Mouse (Mus musculus): ENCODE measurements around the gene Cdiptos. TPM values are rescaled to one million over a fixed set of nuclear protein-coding genes. Genes with fewer than 3 reads are reported as not detected.

Gene Cdiptos
- total RNA-seq, 2 experiments from 2014 or later: not detected

DNA sequence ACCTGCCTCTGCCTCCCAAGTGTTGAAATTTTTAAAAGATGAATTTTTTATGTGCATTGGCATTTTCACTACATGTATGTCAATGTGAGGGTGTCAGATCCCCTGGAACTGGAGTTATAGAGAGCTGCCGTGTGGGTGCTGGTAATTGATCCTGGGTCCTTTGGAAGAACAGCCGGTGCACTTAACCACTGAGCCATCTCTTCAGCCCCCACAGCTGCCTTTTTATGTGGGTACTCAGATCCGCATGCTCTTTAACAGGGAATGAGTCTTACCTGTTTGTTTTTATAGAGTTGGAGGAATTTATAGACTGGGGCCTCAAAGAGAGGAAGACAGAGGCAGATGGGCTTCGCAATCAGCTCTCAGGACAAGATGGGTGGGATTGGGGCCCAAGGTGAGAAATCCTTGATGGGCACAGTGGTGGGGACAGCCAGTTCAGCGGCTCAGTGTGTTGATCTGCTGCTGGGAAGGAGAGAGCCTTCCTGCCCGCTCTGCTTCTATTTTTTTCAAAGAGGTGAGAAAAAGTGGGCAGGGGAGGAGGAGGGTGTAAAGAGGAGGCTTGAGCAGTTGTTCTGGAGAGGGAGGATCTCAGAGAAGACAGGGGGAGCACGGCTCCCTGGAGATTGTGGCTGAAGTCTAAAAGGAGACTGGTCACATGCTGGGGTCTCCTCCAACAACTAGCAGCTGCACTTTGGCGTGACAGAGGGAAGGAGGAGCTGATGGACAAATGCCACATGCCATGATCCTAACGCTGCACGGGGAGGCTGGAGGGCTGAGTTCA, 9.0 kb upstream of the Cdiptos start:
- peak; percentile 40 to 89 for DNase-seq (ENCODE audit: low spot score in 2 of 2)

GRCm38 (mm10) chr7:126983113-126983512, 7.2 kb upstream of the Cdiptos start:
- intact Hi-C loops (cut with DNase I): no loop called here
- DNase-seq (ENCODE audit: low spot score in 2 of 2): no peak

More for the DNA sequence above, 9.0 kb upstream of the Cdiptos start:
- intact Hi-C loops (cut with DNase I): loop anchor here (1.0 to 5.0 kb wide), 3 partner anchors 23 to 117 kb away; partner anchors contain the start of gene Maz

DNA sequence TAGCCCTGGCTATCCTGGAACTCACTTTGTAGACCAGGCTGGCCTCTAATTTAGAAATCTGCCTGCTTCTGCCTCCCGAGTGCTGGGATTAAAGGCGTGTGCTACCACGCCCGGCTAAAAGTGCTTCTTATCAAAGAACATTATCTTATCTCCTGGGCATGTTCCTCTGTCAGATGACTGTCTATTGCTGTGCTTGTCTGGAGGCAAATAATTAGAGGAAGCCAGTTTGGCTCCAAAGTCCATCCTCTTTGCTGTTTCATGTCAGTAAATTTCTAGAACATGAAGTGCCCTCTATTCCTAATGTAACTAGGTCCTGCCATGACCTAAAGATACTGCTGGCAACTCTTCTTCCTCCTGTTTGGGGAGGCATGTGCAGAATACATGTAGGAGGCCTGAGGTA, 6.2 kb upstream of the Cdiptos start:
- no peak for DNase-seq (ENCODE audit: low spot score in 2 of 2)
- intact Hi-C loops (cut with DNase I): no loop called here

- no peak for DNase-seq (ENCODE audit: low spot score in 2 of 2)
- intact Hi-C loops (cut with DNase I): no loop called here
These were observed 5.7 kb upstream of the Cdiptos start for GRCm38 (mm10) chr7:126981601-126982000.

DNA sequence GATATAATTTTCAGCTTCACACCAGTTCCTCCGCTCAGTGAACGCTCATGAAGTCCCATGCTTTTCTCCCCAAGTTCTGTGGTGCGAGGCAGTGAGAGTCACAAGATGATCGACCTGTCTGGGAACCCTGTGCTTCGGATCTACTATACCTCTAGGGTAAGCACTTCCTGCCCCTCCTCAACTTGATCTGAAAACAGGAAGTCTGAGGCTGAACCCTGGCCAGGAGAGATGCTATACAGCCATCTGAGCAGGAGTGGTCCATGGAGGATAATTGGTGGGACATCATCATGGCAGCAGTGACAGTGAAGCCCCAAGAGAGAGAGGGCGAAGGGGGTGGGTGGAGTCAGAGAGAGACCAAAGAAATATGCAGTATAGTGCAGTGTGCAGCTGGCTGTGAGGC, 2.9 kb upstream of the Cdiptos start:
- DNase-seq (ENCODE audit: low spot score in 2 of 2): no peak
- intact Hi-C loops (cut with DNase I): no loop called here

GRCm38 (mm10) chr7:126976878-126977459, 1.1 kb upstream of the Cdiptos start:
- intact Hi-C loops (cut with DNase I): loop anchor here (2.0 kb wide), 2 partner anchors 26 to 38 kb away; partner anchors contain the start of genes Mvp and Sez6l2
- no peak for DNase-seq (ENCODE audit: low spot score in 2 of 2)

- DNase-seq (ENCODE audit: low spot score in 2 of 2): no peak
- intact Hi-C loops (cut with DNase I): no loop called here
These were observed 177 bp downstream of the Cdiptos start, which contains the start of gene Cdipt for GRCm38 (mm10) chr7:126975893-126975949. TSS of gene Cdipt (plus strand) at chr7:126975914.

DNA sequence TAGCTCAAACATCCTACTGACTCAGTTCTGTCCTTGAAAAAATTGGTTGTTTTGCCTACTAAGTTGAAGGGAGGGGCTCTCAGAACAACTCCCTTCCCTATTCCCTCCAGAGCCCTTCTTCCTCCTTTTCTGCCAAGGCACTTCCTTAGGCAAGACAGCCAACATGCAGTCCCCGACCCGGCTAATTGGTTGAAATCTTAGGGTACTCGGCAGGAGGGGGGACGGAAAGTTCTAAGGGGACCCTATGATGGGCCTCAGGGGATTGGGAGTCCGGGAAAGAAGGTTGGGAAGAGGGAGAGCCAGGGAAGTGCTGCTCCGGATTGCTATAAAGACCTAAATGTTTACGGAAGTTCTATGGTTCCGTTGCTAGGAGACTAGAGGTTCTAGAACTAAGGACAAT, 405 bp downstream of the Cdiptos start:
- peak in 1 of 2 experiments; percentile 29 for DNase-seq (ENCODE audit: low spot score in 2 of 2)
- intact Hi-C loops (cut with DNase I): no loop called here

GRCm38 (mm10) chr7:126967361-126967760, 8.5 kb downstream of the Cdiptos start:
- intact Hi-C loops (cut with DNase I): no loop called here

DNA sequence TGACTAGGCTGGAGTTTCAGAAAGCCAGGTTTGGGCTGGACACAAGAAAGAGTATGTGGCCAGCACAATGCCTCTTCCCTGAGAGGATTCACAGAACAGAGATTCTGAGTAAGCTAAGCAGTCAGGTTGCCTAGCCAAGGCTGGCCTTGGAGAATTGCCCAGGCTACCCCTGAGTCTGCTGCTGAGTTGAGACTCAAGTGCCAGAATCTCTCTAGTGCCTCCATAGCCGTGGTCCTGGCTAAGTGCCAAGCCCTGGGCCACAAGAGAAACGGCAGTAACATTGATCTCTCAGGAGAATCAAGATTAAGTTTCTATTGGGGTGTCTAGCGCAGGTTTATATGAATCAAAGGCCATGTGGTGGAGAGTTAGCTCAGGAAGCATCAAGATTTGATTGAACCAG, 10.3 kb downstream of the Cdiptos start:
- no peak for DNase-seq (ENCODE audit: low spot score in 2 of 2)
- intact Hi-C loops (cut with DNase I): no loop called here

More at GRCm38 (mm10) chr7:126967361-126967760, 8.5 kb downstream of the Cdiptos start:
- DNase-seq (ENCODE audit: low spot score in 2 of 2): no peak

DNA sequence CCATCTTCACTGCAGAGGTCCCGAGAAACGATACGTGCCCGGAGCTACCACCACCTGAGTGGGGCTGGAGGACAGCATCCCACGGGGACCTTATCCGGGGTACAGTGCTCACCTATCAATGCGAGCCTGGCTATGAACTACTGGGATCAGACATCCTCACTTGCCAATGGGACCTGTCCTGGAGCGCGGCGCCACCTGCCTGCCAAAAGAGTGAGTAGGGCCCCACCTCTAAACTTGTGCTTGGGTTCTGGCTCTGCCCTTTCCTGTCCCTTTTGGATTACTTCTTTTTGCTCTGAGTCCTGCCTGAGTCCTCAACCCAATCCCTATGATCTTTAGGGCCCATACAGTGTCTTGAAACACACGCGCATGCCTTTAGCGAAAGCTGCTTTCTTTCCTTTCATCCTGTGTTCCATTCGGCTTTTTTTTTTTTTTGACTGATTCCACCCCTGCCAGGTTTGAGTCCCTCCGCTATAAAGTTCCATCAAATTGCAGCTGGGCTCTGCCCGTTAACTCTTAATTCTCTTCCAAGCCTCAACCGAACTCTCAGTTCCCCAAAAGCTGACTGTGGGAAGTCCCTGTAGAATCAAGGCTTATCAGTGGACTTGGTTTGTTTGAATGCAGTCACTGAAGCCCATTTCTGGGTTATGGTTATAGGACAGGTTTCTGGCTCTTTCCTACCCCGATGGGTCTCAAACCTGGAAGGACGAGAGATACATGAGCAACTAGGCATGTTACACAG, 12.2 kb downstream of the Cdiptos start:
- no peak for DNase-seq (ENCODE audit: low spot score in 2 of 2)
- intact Hi-C loops (cut with DNase I): no loop called here

DNA sequence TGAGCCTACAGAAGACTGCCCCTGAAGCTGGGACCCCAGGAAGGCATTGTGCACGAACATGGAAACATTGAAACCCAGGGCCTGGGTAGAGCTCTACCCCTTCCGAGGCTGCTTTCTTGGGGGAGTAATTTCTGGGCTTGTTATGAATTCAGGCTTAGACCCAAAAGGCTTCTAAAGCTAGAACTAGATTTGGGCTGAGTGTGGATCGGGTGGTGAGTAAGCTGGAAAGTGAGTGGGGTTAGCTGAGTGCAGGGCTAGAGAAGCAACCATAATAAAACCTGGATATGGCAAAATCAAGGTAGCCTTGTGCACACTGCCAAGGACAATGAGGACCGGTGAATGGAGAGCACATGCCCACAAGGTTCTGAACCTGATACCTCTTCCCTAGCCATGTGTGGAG, 13.9 kb downstream of the Cdiptos start:
- intact Hi-C loops (cut with DNase I): loop anchor here (1.0 kb wide), 1 partner anchor 9 kb away; no protein-coding TSS in a partner anchor

GRCm38 (mm10) chr7:126961095-126961494, 14.8 kb downstream of the Cdiptos start:
- peak in 1 of 2 experiments; percentile 59 for DNase-seq (ENCODE audit: low spot score in 2 of 2)
- intact Hi-C loops (cut with DNase I): loop anchor here (1.0 kb wide), 1 partner anchor 8 kb away; no protein-coding TSS in a partner anchor

More for the DNA sequence above, 13.9 kb downstream of the Cdiptos start:
- peak in 1 of 2 experiments; percentile 59 for DNase-seq (ENCODE audit: low spot score in 2 of 2)

- intact Hi-C loops (cut with DNase I): no loop called here
- no peak for DNase-seq (ENCODE audit: low spot score in 2 of 2)
These were observed 16.1 kb downstream of the Cdiptos start for GRCm38 (mm10) chr7:126959780-126960179.

DNA sequence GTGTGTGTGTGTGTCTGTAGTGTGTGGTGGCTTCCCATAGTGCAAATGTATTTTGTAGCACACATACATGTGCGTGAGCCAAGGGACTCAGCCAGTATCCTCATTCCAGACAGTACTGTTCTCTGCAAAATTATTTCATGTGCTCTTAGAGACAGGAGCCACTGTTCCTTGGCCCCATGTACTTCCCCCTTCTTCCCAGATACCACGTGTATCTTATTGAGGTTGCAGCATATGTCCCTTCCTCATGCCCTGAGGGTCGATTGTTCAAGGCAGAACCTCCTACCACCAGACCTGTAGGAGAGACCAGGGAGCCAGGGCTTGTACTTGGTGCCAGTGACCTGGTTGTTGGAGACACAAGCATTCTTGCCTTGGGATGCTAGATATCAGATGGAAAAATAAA, 20.8 kb downstream of the Cdiptos start:
- intact Hi-C loops (cut with DNase I): no loop called here
- DNase-seq (ENCODE audit: low spot score in 2 of 2): no peak

- intact Hi-C loops (cut with DNase I): loop anchor here (1.0 to 5.0 kb wide), 2 partner anchors 9 to 70 kb away; partner anchors contain the start of gene Taok2
- no peak for DNase-seq (ENCODE audit: low spot score in 2 of 2)
These were observed 23.3 kb downstream of the Cdiptos start for GRCm38 (mm10) chr7:126952646-126953045.

GRCm38 (mm10) chr7:126951741-126952140, 24.2 kb downstream of the Cdiptos start:
- no peak for DNase-seq (ENCODE audit: low spot score in 2 of 2)
- intact Hi-C loops (cut with DNase I): loop anchor here (2.0 to 5.0 kb wide), 4 partner anchors 25 to 129 kb away; partner anchors contain the start of genes Cdiptos, Gm42742, Prrt2 and Taok2

- intact Hi-C loops (cut with DNase I): loop anchor here (2.0 to 5.0 kb wide), 4 partner anchors 26 to 128 kb away; partner anchors contain the start of genes Cdiptos, Gm42742, Prrt2 and Taok2
- peak; percentile 33 to 64 for DNase-seq (ENCODE audit: low spot score in 2 of 2)
These were observed 25.0 kb downstream of the Cdiptos start for GRCm38 (mm10) chr7:126950647-126951615.
